Mouse (Mus musculus): ENCODE results near the gene Fgd3. TPM values are rescaled to one million over a fixed set of nuclear protein-coding genes. Genes with fewer than 3 reads are reported as not detected.

The Fgd3 gene
- polyA plus RNA-seq, 1 experiment from 2014 or later: 1.4 TPM

DNA sequence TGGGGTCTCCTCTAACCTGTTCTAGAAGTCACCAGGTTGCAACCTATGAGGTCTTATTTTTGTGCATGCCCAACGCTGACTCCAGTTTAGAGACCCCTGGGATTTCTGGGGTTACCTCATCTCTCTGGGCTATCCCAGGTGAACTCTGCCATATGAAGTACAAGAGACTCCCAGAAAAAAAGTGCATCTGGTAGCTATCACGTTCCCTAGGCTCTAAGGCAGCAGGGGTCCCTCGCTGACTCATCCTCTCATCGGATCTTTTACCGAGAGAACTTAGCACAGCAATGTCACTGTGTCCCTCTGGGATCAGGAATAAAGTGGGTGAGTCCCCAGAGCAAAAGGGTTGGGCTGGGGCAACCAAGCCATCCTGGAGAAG, 105.0 kb downstream of the Fgd3 start:
- Histone ChIP-seq H3K4me2 (peak overlapping the region; percentile 83), H3K9ac (peak overlapping the region; percentile 82), H3K4me3 (peak overlapping the region; percentile 74), H3K4me1 (replicated peaks) (peaks cover 49% of the 10 kb centered on the region), H3K9me3 (no peaks in the 10 kb centered on the region), H3K27ac (peak overlapping the region; percentile 48; the same call in 1 of the 2 replicates), H3K36me3 (no peaks in the 10 kb centered on the region), H3K27me3 (peaks cover 46% of the 10 kb centered on the region)
- 12% methylated on average over 5 of the region's 5 CpGs for WGBS
- no peak; the same call in 1 of the 2 replicates for ATAC-seq (ENCODE audit: low FRiP score)

DNA sequence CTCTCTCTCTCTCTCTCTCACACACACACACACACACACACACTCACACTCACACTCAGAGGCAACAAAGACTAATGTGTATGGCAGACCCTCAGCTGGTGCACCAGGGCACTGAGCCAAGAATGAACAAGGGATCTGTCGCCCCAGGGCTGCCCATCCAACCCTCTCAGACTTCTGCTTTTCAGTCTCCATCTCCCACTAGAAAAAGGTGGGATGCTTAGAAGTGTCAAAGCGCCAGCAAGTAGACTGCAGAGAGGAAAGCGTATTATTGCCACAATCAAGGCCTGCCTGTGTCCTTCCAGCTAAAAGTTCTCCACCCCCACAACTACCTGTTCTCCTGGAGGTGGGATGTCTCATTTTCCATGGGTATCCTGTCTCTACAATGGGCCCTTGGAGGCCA, 105.7 kb downstream of the Fgd3 start:
- H3K4me2 ChIP-seq: peak overlapping the region; percentile 83
- no peak for ATAC-seq (ENCODE audit: low FRiP score)
- peak overlapping the region; percentile 82 for H3K9ac ChIP-seq
- H3K4me3 ChIP-seq: no peak overlapping the region; the same call in 1 of the 2 replicates
- H3K27ac ChIP-seq: 0 out of 2 replicates have a peak overlapping the region, but pooled peaks have one; percentile 40
- H3K9me3 ChIP-seq: no peaks in the 10 kb centered on the region
- H3K36me3 ChIP-seq: no peaks in the 10 kb centered on the region
- H3K27me3 ChIP-seq: peaks cover 46% of the 10 kb centered on the region
- WGBS: 65% methylated on average over 3 of the region's 3 CpGs
- peaks cover 49% of the 10 kb centered on the region for H3K4me1 ChIP-seq (replicated peaks)

DNA sequence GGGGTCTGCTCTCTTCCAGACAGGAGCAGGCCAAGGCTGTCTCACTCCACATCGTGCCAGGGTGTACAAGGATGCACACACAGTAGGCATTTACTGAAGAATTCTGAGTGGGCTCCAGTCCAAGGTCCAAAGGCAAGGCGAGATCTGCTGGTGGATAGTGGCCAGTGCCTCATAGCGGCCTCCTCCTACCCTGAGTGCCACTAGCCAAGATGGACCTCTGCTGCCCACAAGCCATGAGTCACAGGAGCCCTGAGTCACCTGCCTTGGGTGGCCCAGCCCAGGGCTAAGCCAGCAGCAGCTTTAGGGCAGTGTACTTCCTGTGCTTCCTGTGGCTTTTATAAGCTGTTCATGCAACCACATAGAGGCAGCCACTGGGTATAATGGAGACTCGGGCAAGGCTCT, 106.6 kb downstream of the Fgd3 start:
- 63% methylated on average over 4 of the region's 4 CpGs for WGBS

GRCm38 (mm10) chr13:49212711-49213500, 107.2 kb downstream of the Fgd3 start:
- Histone ChIP-seq H3K4me2 (no peak overlapping the region), H3K4me3 (no peak overlapping the region), H3K4me1 (replicated peaks) (peaks cover 49% of the 10 kb centered on the region), H3K9ac (no peak overlapping the region), H3K27me3 (peaks cover 44% of the 10 kb centered on the region), H3K27ac (peak overlapping the region; percentile 10; the same call in 1 of the 2 replicates), H3K36me3 (no peaks in the 10 kb centered on the region), H3K9me3 (no peaks in the 10 kb centered on the region)
- no peak for ATAC-seq (ENCODE audit: low FRiP score)
- WGBS: 88% methylated on average over 4 of the region's 4 CpGs

More for the DNA sequence above, 106.6 kb downstream of the Fgd3 start:
- ATAC-seq (ENCODE audit: low FRiP score): no peak
- peaks cover 45% of the 10 kb centered on the region for H3K27me3 ChIP-seq
- H3K9ac ChIP-seq: no peak overlapping the region
- no peaks in the 10 kb centered on the region for H3K9me3 ChIP-seq
- H3K4me2 ChIP-seq: no peak overlapping the region
- H3K4me3 ChIP-seq: no peak overlapping the region
- no peaks in the 10 kb centered on the region for H3K36me3 ChIP-seq
- H3K27ac ChIP-seq: peak overlapping the region; percentile 10; the same call in 1 of the 2 replicates
- peaks cover 49% of the 10 kb centered on the region for H3K4me1 ChIP-seq (replicated peaks)

Other genes with a start within 250 kb of the Fgd3 start
- gene Wnk2, start 172.3 kb downstream of the Fgd3 start, polyA plus RNA-seq (2015; fragmentation: Nextera tagmentation; extraction: Ambion mirVana): 20.3 and 20.7 TPM in 2 replicates
- gene Ninj1, start 132.8 kb downstream of the Fgd3 start, polyA plus RNA-seq (2015; fragmentation: Nextera tagmentation; extraction: Ambion mirVana): 19.3 and 19.9 TPM in 2 replicates
- gene Card19, start 104.3 kb downstream of the Fgd3 start, polyA plus RNA-seq (2015; fragmentation: Nextera tagmentation; extraction: Ambion mirVana): 27.2 and 31.3 TPM in 2 replicates
- 0.92 and 1.3 TPM in 2 replicates for gene Susd3, start 71.6 kb downstream of the Fgd3 start, polyA plus RNA-seq (2015; fragmentation: Nextera tagmentation; extraction: Ambion mirVana)
- gene Bicd2, start 21.3 kb upstream of the Fgd3 start, polyA plus RNA-seq (2015; fragmentation: Nextera tagmentation; extraction: Ambion mirVana): 28.2 and 29.3 TPM in 2 replicates
- gene Ippk, start 100.9 kb upstream of the Fgd3 start, polyA plus RNA-seq (2015; fragmentation: Nextera tagmentation; extraction: Ambion mirVana): 14.0 and 15.0 TPM in 2 replicates
- 0.45 and 0.60 TPM in 2 replicates for gene Tes3-ps, start 173.0 kb upstream of the Fgd3 start, polyA plus RNA-seq (2015; fragmentation: Nextera tagmentation; extraction: Ambion mirVana)
- 2.3 and 2.5 TPM in 2 replicates for gene Ecm2, start 184.5 kb upstream of the Fgd3 start, polyA plus RNA-seq (2015; fragmentation: Nextera tagmentation; extraction: Ambion mirVana)
- 0.57 and 1.9 TPM in 2 replicates for gene Aspn, start 224.1 kb upstream of the Fgd3 start, polyA plus RNA-seq (2015; fragmentation: Nextera tagmentation; extraction: Ambion mirVana)